Mouse (Mus musculus) heart, embryonic 11.5 days (tissue): ENCODE measurements around the gene Gm37240. TPM values are rescaled to one million over a fixed set of nuclear protein-coding genes. Genes with fewer than 3 reads are reported as not detected.

Source experiments
- ATAC-seq: fragments of 200-750 bp; cut with Nextera tagmentation; replicated peaks from 2 replicates; pipeline ENCODE4 v1.8.0; 2017; ENCODE audit warnings: moderate library complexity; ENCODE audit not compliant: insufficient number of reproducible peaks, low FRiP score, low TSS enrichment
- H3K27ac ChIP-seq: fragments of 300-500 bp; sonication (generic); 2 replicates; pipeline ENCODE4 v1.5.1; 2014; ENCODE audit warnings: mild to moderate bottlenecking, low read depth, low read length
- H3K27me3 ChIP-seq: fragments of 300-500 bp; sonication (generic); 2 replicates; pipeline ENCODE4 v1.6.1; 2014; ENCODE audit warnings: mild to moderate bottlenecking, low read length, mixed read lengths; ENCODE audit not compliant: control insufficient read depth, insufficient read depth
- H3K36me3 ChIP-seq: fragments of 300-500 bp; sonication (generic); 2 replicates; pipeline ENCODE4 v1.6.1; 2014; ENCODE audit warnings: mild to moderate bottlenecking, low read length, moderate library complexity, mixed read lengths; ENCODE audit not compliant: control insufficient read depth, insufficient read depth
- H3K4me1 ChIP-seq: fragments of 300-500 bp; sonication (generic); 2 replicates; pipeline ENCODE4 v1.6.1; 2014; ENCODE audit warnings: low read length; ENCODE audit not compliant: control insufficient read depth, insufficient read depth
- H3K4me2 ChIP-seq: fragments of 300-500 bp; sonication (generic); 2 replicates; pipeline ENCODE4 v1.6.1; 2014; ENCODE audit warnings: mild to moderate bottlenecking, moderate library complexity
- H3K4me3 ChIP-seq: fragments of 300-500 bp; sonication (generic); 2 replicates; pipeline ENCODE4 v1.5.1; 2014; ENCODE audit warnings: low read depth, low read length
- H3K9ac ChIP-seq: fragments of 300-500 bp; sonication (generic); 2 replicates; pipeline ENCODE4 v1.6.1; 2014; ENCODE audit warnings: mild to moderate bottlenecking, low read depth, low read length, moderate library complexity
- H3K9me3 ChIP-seq: fragments of 300-500 bp; sonication (generic); replicated peaks from 2 replicates; pipeline ENCODE4 v1.6.1; 2016; ENCODE audit warnings: low read length; ENCODE audit not compliant: control insufficient read depth
- WGBS: fragments of 180-500 bp; shearing (Covaris S2); extraction: QIAGEN DNeasy Blood & Tissue Kit; methylation state at CpG from one replicate; pipeline ENCODE4 v1.1.7; 2014; ENCODE audit not compliant: insufficient replicate concordance; 5-methylcytosine and 5-hydroxymethylcytosine counted together
- polyA plus RNA-seq: library from polyadenylated mRNA; unstranded; fragments of >200 nt; fragmentation: Nextera tagmentation; extraction: Ambion mirVana; gene quantifications from 2 replicates; pipeline ENCODE4 v1.2.1, GENCODE M21; 2014

The Gm37240 gene
- polyA plus RNA-seq, 1 experiment from 2014 or later, result 4.5 TPM

DNA sequence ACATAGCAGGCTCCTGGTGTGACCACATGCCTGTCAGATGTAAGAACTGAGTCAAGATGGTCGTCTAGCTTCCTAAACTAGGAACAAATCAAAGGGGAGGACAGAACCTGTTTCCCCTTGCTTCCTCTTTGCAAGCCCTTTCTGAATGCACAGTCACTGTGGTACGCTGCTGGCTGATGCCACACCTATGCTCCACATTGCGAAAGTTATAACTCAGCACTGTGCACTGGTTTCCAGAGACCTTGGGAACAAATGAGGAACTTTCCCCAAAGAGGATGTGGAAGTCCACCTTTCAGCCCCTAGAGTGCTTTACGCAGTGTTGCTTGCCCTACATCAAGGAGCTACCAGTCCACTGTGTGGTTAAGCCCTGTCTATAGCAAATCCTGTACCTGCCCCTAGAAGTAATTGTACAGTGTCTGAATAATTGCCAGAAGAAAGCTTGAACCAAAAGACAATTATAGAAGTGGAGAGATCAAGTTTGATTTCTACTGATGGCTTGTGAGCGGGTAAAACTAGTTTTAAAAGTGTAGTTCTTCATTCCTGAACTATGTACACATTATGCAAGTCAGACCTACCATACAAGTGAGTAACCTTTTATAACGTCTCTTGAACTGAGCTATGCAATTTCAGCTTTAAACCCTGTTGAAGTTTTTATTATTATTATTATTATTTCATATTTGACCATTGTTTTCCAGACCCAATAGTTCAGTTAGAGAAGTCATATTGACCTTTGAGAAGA is 1289.2 kb downstream of the Gm37240 start:
- Histone ChIP-seq H3K4me2 (no peak overlapping the region), H3K9ac (no peak overlapping the region), H3K27ac (no peak overlapping the region), H3K4me1 (no peaks in the 10 kb centered on the region), H3K4me3 (no peak overlapping the region), H3K27me3 (0 out of 2 replicates have a peak, but pooled peaks cover 6% of the 10 kb centered on the region), H3K36me3 (no peaks in the 10 kb centered on the region), H3K9me3 (no peaks in the 10 kb centered on the region)
- ATAC-seq, result no peak
- WGBS, result 80% methylated on average over 6 of the region's 6 CpGs

DNA sequence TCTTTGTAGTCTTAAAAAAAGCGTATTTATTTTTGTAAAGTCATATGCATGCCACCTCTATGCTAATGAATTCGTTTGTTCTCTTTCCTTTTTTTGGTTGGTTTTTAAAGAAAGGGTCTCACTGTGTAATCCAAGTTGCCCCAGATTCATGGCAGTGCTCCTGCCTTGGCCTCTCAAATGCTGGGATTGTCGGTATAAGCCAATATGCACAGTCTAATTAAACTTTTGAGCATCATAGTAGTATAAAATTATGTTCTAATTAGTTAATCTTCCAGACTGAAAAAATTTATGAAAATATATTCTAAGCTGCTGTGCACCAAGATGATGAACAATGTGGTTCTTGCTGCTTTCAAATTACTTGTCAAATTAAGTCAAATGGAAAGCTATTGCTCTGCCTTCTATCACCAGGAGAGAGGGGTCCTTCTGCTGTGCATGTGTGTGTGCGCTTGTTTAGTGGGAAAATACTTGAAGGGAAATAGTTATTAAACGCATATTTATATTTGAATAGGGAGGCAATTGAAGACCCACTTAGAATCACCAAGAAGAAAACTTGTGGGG is 1291.6 kb downstream of the Gm37240 start:
- Histone ChIP-seq H3K9ac (no peak overlapping the region), H3K4me3 (peak overlapping the region; percentile 42), H3K4me2 (peak overlapping the region; percentile 60), H3K9me3 (no peaks in the 10 kb centered on the region), H3K27me3 (0 out of 2 replicates have a peak, but pooled peaks cover 6% of the 10 kb centered on the region), H3K4me1 (no peaks in the 10 kb centered on the region), H3K36me3 (no peaks in the 10 kb centered on the region), H3K27ac (no peak overlapping the region)
- 40% methylated on average over 5 of the region's 5 CpGs for WGBS
- no peak for ATAC-seq

DNA sequence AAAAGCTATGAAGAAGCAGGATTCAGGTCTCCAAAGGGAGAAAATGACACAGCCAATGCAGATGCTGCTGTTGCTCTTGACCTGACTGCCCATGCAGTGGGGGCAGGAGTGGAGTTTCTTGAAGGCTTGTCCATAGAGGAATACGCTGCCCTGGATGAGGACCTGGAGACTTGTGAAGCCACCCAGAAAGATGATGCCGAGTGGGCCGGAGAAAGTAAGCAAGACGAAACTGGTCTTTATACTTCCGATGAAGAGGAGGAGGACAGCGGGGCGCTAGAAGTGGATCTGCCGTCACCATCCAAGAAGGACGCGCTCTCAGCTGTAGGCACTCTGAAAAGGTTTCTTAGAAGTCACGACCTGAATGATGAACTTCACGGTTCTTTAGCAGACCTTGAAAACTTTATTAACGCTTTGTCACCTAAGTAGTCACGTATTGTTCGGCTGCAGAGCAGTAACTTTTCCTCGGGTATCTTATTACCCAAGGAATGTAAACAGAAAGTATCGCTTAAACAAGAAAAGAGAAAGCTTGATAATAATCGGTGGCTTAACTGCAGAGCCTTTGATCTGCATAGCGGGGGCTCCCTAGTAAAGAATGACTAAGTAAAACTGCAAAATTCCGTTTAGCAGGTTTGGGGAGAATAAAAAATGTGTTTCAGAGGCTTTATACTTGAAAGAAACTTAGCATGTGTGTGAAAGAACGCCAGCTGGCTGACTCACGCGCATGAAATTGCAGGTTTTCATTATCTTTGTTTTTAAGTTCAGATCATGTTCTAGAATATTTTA is 1292.2 kb downstream of the Gm37240 start:
- H3K4me2 ChIP-seq, result peak overlapping the region; percentile 60
- H3K27me3 ChIP-seq, result 0 out of 2 replicates have a peak, but pooled peaks cover 6% of the 10 kb centered on the region
- H3K36me3 ChIP-seq, result no peaks in the 10 kb centered on the region
- no peak for ATAC-seq
- no peaks in the 10 kb centered on the region for H3K9me3 ChIP-seq
- no peaks in the 10 kb centered on the region for H3K4me1 ChIP-seq
- H3K4me3 ChIP-seq, result peak overlapping the region; percentile 42
- peak overlapping the region; percentile 36; the same call in 1 of the 2 replicates for H3K9ac ChIP-seq
- H3K27ac ChIP-seq, result no peak overlapping the region
- WGBS, result 4% methylated on average over 23 of the region's 23 CpGs

DNA sequence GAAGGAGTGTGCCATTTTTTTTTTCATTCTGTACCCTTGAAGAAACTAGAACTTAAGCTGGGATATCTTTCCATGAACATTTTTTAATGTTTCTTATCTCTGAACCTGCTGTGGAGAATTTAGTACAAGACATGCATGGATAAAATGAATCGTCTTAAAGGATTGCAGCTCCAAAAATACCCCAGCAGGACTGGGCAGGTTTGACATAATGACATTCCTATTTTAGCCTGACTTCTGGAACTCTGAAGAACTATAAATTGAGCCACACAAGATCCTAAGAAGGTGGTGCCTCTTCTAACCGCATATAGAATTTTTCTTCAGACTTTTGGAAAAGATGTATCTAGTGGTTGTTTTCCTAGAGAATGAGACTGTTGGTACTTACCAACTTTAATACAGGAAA is 1294.0 kb downstream of the Gm37240 start, which contains the start of gene Tigd4:
Tigd4 (plus strand) TSS at position 301 of the 400 bp plus-strand sequence.
- Histone ChIP-seq H3K27ac (no peak within 1 kb of the TSS), H3K4me3 (no peak within 1 kb of the TSS), H3K4me2 (no peak within 1 kb of the TSS), H3K9me3 (no peaks in the 10 kb centered on the region), H3K36me3 (no peaks in the 10 kb centered on the region), H3K27me3 (0 out of 2 replicates have a peak, but pooled peaks cover 6% of the 10 kb centered on the region), H3K9ac (no peak within 1 kb of the TSS), H3K4me1 (peaks cover 6% of the 10 kb centered on the region)
- no peak for ATAC-seq
- 56% methylated on average over 2 of the region's 2 CpGs for WGBS

DNA sequence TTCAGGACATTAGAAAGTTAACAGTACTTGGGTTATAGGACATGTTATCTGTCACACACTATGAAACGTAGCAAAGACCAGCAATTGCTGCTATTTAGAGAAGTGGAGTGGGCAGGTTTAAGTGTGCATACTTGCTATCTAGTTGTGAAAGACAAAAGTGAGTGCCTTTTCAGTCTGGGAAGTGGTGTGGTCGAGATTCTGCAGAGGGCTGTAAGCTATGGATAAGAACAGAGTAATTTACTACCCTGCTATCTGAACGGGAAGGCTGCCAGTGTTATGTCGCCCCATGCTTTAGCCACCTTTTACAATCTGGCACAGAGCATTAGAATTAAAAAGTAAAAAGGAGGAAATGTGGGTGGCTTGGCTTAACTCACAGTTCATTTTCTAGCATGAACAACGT is 1300.6 kb downstream of the Gm37240 start:
- no peaks in the 10 kb centered on the region for H3K9me3 ChIP-seq
- H3K27ac ChIP-seq, result peak overlapping the region; percentile 64
- no peak for ATAC-seq
- H3K36me3 ChIP-seq, result no peaks in the 10 kb centered on the region
- H3K4me1 ChIP-seq, result peaks cover 26% of the 10 kb centered on the region
- H3K27me3 ChIP-seq, result no peaks in the 10 kb centered on the region
- no peak overlapping the region for H3K9ac ChIP-seq
- no peak overlapping the region for H3K4me3 ChIP-seq
- 23% methylated on average over 5 of the region's 5 CpGs for WGBS
- no peak overlapping the region; the same call in 1 of the 2 replicates for H3K4me2 ChIP-seq

DNA sequence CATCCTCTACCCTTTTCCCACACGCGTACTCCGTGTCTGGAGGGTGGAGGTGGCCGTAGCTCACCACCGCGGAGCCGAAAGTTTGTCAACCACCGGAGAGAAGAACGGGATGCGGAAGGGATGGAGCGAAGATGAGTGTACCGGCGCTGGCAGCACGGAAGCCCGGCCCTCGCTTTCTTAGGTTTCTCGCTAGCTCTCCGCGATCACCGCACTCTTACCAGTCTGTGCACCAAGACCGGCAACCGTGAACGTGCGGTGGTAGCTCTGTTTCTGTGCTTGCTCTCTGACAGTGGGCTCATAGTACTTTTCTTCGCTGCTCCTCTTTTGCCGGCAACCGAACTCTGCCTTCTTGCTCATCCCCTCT is 1304.4 kb downstream of the Gm37240 start:
- H3K27ac ChIP-seq, result peak overlapping the region; percentile 94
- H3K4me2 ChIP-seq, result peak overlapping the region; percentile 78
- peak overlapping the region; percentile 72 for H3K9ac ChIP-seq
- peak overlapping the region; percentile 83 for H3K4me3 ChIP-seq
- H3K9me3 ChIP-seq, result no peaks in the 10 kb centered on the region
- no peak for ATAC-seq
- WGBS, result under 1% methylated on average over 27 of the region's 27 CpGs
- H3K27me3 ChIP-seq, result no peaks in the 10 kb centered on the region
- no peaks in the 10 kb centered on the region for H3K36me3 ChIP-seq
- peaks cover 35% of the 10 kb centered on the region for H3K4me1 ChIP-seq

DNA sequence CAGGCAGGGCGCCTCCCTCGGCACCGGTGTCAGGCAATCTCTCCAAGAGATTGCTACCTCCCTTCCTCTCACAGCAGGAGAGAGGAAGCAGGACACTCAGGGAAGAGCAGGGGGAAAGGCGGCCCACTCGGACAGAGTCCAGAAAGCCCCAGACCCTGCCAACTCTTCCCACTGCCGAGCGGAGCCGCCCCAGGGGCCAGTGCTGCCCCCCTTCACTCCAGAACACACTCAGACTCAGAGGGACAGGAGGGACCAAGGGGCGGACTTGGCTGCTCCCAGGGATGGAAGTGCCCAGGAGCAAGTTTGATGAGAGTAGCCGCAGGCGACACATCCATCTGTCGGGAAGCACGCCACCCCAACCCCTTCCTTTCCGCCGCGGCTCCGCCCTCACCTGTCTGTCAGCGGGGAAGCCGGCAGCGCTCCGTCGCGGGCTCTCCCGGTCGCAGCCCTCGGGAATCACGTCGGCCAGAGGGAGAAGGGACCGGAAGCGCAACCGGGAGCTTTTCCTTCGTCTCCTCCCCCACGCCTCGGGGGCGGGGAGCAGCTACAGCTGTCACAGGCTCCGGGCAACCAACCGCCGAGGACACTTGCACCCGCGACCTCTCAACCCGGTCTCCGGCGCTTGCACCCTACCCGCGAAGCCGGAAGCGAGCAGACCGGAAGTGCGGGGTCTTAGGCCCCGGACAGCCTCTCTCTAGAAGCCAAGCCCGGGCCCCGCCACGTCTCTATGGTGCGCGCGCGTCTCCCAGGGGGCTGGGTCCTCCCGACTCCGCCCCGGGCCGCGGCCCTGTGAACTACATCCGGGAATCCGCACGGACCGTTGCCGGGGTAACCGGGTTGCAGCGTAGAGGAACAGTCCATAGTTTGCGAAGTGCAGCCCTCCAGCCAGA is 1305.0 kb downstream of the Gm37240 start, which contains the start of gene Arfip1:
Arfip1 (minus strand) TSS at position 603 of the 890 bp plus-strand sequence.
- H3K9ac ChIP-seq, result peak within 1 kb of the TSS; percentile 85
- H3K4me2 ChIP-seq, result peak within 1 kb of the TSS; percentile 78
- H3K27ac ChIP-seq, result peak within 1 kb of the TSS; percentile 94
- H3K36me3 ChIP-seq, result no peaks in the 10 kb centered on the region
- H3K27me3 ChIP-seq, result no peaks in the 10 kb centered on the region
- H3K9me3 ChIP-seq, result no peaks in the 10 kb centered on the region
- peak; percentile 98 for ATAC-seq
- peak within 1 kb of the TSS; percentile 83 for H3K4me3 ChIP-seq
- under 1% methylated on average over 65 of the region's 70 CpGs for WGBS
- H3K4me1 ChIP-seq, result peaks cover 31% of the 10 kb centered on the region

DNA sequence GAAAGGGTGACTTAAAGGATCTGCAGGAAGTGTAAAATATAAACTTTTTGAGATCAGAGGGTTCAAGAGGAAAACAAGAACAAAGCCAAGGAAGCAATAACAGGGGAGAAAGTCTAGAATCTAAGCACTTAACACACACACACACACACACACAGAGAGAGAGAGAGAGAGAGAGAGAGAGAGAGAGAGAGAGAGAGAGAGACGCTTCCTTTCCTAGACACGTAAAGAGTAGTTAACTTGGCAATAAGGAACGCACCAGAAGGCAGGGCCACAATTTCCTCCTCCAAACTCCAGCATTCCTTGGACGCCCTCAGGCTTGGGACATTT is 1305.7 kb downstream of the Gm37240 start:
- Histone ChIP-seq H3K9ac (peak overlapping the region; percentile 85), H3K27ac (peak overlapping the region; percentile 94), H3K4me1 (peaks cover 26% of the 10 kb centered on the region), H3K4me2 (peak overlapping the region; percentile 78), H3K36me3 (no peaks in the 10 kb centered on the region), H3K9me3 (no peaks in the 10 kb centered on the region), H3K4me3 (peak overlapping the region; percentile 83), H3K27me3 (no peaks in the 10 kb centered on the region)
- no peak for ATAC-seq
- WGBS, result 0% methylated on average over 4 of the region's 4 CpGs
